Mouse (Mus musculus) T-helper 2 cell (primary cell): ENCODE results near the gene Gm1673.

Experiments
- in situ Hi-C: fragments of 300-600 bp; cut with MboI, MseI; formaldehyde crosslinking; loops from one replicate; pipeline ENCODE4 v1.15.1; 2025; ENCODE audit warnings: high pct_unique_total_duplicates

Gm1673 gene

DNA sequence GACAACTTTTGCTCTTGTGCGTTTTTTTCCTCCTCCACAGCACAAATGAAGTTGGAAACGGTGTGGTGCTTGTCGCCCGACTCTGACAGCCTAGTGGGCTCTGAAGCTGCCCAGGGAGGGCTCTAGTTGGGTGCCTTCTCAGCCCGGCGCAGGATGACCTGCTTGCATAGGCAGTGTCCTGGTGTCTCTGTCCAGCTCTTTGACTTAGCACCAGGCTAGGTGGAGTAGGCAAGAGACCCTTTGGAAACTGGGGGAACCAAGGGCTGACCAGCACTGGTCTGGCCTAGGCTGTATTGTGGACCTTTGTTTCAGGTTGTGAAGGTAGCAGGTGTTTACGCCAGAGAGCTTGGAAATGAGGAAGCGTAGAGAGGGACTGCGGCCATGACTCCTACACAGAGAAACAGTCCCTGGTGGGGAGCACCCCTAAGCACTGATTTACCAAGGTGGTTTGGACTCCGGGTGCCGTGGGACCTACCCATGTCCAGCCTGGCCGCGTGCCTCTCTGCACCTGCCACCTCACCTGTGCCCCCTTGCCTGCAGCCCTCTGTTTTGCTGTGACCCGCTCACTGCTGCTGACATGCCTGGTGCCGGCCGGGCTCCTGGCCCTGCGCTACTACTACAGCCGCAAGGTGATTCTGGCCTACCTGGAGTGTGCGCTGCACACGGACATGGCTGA is 14.7 kb downstream of the Gm1673 start:
- in situ Hi-C loops: no loop called here

DNA sequence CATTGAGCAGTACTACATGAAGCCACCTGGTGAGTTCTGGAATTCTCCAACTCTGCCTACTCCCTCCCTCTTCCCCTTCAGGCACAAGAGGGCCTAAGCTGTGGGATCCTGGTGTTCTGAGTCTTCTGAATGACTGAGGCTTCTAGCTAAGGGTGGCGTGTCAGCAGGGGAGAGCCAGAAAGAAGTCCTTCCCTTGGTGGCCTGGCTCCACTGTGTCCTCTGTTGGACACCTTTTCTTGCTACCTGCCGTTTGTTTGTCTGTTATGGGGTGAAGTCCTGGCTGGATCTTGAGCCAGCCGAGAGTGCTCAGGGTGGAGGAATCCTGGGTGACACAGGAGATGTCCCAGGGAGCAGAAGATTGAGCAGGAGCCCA is 15.3 kb downstream of the Gm1673 start:
- in situ Hi-C loops: no loop called here

DNA sequence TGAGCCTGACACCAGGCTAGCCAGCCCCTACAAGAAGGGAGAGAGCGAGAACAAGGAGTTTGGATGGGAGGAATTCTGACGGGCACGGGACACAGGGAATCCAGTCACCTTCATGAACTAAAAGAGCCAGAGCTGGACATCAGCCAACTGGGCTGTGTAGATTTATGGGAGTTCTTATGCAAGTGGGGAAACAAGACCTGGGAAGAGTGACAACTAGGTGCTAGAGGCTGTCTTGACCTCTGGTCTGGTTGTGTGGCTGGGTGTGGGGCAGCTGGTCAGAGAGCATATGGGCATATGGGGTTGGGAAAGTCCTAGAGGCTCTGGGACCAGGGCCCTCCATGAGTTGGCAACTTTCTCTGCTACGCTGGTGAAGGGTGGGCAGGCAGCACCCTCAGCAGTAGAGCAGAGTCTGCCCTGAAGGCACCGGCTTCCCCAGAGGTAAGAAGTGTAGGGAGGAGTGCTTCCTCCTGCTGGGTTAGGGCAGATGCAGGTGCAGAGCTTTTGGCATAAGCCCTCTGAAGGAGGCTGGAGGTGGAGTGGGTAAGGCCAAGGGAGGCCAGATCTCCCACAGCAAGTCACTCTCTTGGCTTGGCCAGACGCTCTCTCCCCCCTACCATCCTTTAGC is 16.3 kb downstream of the Gm1673 start:
- in situ Hi-C loops: loop anchor here (10.0 kb wide), 2 partner anchors 615 to 1145 kb away; no protein-coding TSS in a partner anchor

DNA sequence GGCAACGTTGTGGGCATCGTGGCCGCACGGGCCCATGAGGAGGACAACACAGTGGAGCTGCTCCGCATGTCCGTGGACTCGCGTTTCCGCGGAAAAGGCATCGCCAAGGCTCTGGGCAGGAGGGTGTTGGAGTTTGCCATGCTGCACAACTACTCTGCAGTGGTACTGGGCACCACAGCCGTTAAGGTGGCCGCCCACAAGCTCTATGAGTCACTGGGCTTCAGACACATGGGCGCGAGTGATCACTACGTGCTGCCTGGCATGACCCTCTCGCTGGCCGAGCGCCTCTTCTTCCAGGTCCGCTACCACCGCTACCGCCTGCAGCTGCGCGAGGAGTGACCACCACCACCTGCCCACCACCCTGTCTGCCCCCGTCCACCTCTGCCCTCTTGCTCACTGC is 17.6 kb downstream of the Gm1673 start:
- in situ Hi-C loops: loop anchor here (10.0 kb wide), 2 partner anchors 614 to 1144 kb away; no protein-coding TSS in a partner anchor

DNA sequence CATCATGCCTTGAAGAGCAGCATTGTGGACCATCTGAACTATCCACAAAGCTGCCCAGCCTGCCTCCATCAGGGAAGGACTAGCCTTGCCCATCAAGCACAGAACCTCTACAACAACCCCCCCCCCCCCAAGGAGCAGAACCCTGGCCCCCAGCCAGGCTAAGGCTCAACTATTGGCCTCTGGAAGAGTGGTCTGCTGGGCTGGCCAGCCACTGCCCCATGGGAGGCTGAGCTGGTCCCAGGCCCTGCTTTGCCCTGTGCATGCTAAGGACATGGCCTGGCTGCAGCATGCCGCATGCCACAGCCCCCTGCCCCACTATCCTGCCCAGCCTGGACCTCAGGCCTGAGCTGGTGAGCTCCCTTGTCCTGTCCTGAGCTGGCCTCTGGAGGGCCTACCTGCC is 18.2 kb downstream of the Gm1673 start:
- in situ Hi-C loops: loop anchor here (10.0 kb wide), 2 partner anchors 613 to 1143 kb away; no protein-coding TSS in a partner anchor

DNA sequence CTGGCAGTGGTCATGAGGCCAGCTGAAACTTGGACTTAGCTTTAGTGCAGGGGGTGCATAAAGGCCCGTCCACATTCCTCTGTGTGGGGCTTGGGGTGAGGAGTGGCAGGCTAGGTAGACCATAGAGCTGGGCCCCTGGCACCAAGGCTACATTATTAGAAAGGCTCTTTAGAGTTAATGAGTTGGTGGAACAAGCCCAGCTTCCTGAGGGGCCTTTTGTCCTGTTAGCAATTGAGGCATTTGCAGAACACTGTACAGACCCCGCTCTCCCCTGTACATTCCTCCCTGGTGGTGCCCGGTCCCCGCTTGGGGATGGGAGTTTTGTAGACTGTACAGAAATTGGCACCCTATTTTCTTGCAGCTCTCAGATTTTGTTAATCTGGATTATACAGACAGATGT is 19.4 kb downstream of the Gm1673 start:
- in situ Hi-C loops: loop anchor here (10.0 kb wide), 2 partner anchors 612 to 1142 kb away; no protein-coding TSS in a partner anchor

DNA sequence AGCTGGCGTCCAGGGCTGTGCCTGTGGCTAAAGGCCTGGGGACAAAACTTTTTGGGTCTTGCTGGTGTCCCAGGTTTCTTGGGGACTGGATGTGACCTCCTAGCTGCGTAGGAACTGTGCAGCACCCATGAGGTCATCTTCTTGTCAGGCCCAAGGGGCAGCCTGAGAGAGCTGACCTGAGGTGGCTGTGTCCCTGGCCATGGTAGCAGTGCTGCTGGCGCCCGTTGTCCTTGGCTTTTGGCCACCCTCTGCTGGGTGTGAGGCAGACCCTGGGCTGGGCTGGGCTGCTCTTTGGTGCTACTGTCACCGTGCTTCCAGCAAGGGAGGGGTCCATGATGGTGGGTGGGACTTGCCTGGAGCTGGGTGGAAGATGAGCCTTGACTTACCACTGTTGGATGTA is 21.4 kb downstream of the Gm1673 start:
- in situ Hi-C loops: loop anchor here (10.0 kb wide), 2 partner anchors 610 to 1140 kb away; no protein-coding TSS in a partner anchor

DNA sequence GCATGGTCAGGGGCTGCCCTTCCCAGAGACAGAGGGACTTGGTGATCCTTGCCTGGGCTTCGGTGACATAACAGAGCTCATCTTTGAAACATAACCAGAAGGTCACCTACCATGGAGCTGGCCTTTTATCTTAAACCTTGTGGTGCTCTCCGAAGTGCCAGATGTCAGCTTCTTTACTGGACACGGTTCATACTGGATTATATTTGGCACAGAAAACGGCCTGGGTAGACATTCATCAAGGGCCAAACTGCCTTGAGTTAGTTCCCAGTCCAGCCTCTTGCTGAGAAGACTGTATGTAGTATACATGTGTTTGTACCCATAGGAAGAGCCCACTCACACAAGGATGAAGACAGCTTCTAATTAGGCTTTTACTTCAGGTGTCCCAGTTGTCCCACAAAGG is 23.6 kb downstream of the Gm1673 start:
- in situ Hi-C loops: loop anchor here (10.0 kb wide), 2 partner anchors 608 to 1138 kb away; no protein-coding TSS in a partner anchor

DNA sequence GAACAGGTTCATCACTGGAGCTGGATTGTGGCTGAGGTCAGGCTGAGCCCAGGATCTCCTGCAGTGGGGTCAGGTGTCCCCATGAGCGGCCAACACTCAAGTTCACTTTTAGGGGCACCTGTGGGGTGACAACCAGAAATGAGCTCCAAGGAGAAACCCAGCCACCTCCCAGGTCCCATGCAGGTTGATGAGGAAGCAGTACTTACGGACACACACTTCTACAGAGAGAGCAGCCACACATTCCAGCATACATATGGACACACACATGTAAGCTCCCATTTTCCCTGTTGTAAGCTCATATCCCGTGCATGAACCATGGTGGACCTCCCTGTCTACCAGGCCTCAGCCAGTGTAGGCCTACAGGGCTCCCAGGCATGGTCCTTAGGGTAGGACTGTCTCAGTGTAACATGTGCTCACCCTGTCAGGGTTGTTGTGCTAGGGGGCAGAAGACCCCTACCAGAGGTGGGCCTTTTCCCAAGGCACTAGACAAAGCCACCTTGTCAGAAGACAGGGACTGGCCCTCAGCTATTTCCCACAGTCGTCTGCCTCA is 24.2 kb downstream of the Gm1673 start:
- in situ Hi-C loops: loop anchor here (10.0 kb wide), 2 partner anchors 607 to 1137 kb away; no protein-coding TSS in a partner anchor

DNA sequence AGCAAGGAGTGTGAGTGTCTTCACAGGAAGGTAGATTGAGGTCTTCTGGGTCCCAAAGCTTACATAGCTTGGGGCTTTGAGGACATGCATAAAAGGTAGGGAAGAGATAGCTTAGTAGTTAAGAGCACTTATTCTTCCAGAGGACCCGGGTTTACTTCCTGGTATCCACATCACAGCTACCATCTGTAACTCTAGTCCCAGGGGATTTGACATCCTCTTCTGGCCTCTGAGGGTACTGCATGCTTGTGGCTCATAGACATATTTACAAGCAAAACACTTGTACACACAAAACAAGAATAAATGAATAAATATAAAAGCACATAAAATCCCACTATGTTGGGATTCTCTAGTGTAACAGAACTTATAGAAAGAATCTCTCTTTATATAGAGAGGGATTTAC is 31.4 kb downstream of the Gm1673 start:
- in situ Hi-C loops: no loop called here

DNA sequence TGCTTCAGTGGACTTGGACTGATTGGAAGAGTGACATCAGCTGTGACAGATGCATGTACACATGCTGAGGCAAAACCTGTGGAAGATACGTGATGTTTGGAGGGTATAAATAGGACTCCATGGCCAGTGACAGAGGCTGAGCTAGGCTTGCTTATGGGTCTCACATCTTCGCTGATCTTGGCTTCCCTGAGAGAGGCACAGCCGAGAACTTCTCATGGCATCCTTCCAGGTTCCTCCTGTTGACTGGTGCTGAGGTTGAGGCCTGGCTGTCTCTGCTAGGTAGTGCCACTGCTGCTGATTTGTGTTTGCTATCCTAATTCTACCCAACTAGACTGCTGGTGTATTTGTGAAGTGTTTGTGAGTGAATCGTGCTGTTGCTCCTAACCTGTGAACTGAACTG is 35.7 kb downstream of the Gm1673 start:
- in situ Hi-C loops: no loop called here

DNA sequence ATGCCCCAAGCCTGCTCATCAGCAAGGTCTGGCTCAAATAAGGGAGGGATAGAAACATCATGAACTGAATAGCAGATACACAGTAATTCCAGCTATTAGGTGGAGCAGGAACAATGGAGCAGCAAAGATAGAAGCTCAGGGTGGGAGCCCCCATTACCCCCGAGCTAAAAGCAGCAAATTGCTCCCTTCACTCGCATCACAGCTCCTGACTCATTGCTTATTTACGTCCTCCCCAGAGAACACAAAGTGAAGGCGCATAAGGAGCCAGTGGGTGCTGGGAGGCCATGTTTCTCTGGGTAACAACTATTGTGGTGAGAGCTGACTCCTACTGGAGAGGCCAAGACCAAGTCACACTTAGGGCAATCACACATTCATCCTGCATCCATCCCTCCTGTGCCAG is 46.9 kb downstream of the Gm1673 start:
- in situ Hi-C loops: loop anchor here (5.0 kb wide), 1 partner anchor 178 kb away; no protein-coding TSS in a partner anchor

DNA sequence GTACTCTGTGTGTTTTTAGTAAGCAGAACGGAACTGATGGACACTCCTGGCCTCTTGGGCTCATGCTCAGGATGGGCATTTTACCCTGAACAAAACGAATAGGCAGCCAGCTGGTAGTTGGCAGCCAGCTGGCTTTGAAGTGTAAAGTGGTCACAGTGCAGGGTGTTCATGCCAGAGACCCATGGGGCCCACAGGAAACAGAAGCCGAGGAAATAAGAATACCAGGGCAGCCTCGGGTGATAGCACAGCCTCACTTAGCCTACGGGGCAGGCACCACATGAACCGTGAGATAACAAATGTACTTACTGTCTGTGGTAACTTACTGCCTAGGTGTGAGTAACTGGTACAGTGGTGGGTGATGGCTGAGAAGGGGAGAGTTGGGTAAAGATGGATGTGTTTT is 47.8 kb downstream of the Gm1673 start:
- in situ Hi-C loops: loop anchor here (5.0 kb wide), 1 partner anchor 179 kb away; no protein-coding TSS in a partner anchor

DNA sequence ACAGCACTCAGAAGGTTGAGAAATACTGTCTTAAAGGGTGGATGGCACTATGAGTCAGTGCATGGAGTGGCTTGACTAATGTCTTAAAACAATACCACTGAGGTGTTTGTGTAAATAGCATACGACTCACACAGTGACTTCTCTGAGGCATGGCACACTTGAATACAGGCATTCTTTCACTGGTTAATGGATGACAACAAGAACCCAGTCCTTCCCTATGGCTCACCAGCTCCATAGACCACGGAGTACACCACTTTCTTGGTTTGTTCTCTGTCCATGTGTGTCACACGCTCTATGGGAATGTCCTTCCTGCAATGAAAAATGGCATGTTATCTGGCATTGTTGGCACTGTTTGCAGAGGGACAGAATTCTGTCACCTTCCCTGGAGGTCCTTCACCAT is 49.3 kb downstream of the Gm1673 start:
- in situ Hi-C loops: loop anchor here (5.0 kb wide), 1 partner anchor 180 kb away; no protein-coding TSS in a partner anchor
